Mouse (Mus musculus) erythroblast, embryonic 14.5 days (primary cell): ENCODE data around the gene Fpgs.

Experiments
- GATA1 ChIP-seq: IDR thresholded peaks from 2 replicates; pipeline ENCODE4 v1.6.1; 2012; ENCODE audit warnings: low read length, inconsistent platforms, mixed read lengths
- TAL1 ChIP-seq: IDR thresholded peaks from 3 replicates; pipeline ENCODE4 v1.6.1; 2012; ENCODE audit warnings: low read length, inconsistent platforms, mixed read lengths

DNA sequence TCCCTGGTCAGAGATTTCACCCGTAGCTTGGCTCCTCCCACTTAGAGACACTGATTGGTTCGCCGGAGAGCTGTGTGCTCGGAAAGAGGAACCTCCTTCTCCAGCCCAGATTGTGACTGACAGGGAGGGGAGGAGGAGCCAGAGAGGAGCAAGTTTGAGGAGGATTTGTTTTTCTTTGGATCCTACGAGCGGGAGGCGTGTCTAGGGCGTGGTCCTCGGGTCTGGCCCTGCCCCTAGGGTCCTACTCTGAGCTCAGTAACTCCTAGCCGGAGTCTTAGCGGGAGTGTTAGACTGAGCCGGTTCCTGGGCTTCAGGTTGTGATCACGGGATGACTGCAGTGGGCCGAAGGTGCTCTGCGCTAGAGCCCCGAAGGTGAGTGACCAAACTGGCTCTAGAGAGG is 23.5 kb upstream of the Fpgs start:
- TF ChIP-seq TAL1 (no peak), GATA1 (no peak)
